Mouse (Mus musculus): ENCODE data around the gene Gm21060.
"Not testable (repeated sequence)": the region's sequence is repeated elsewhere in the genome, so short reads cannot be mapped to it uniquely, and the experiment has no call there.

The Gm21060 gene

GRCm38 (mm10) chr19:61296969-61297368, at the start of gene Gm21060:
Gene Gm21060, minus strand, starts transcription at chr19:61297069.
- no peak for DNase-seq (ENCODE audit: low spot score in 2 of 2)

DNA sequence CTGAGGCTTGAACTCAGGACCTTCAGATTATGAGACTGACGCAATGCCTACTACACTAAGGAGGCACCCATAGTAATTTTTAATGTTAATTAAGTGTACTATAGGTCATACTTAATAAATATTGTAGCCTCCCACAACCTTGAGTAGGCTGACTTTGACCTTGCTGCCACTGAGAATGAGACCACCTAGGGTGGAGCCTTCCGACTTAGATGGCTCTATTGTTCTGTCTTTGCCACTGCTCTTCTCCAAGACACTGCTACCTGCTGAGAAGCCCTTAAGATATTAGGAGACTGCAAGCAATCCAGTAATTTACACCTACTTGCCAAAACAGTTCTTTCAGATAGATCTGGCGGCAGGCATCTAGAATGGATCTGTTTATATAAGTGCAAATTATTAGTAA, 24.0 kb upstream of the Gm21060 start:
- not testable (repeated sequence) for DNase-seq (ENCODE audit: low spot score in 2 of 2)

- DNase-seq (ENCODE audit: low spot score in 2 of 2) = not testable (repeated sequence)
Measured at GRCm38 (mm10) chr19:61313185-61313584, 16.3 kb upstream of the Gm21060 start.

GRCm38 (mm10) chr19:61312400-61312799, 15.5 kb upstream of the Gm21060 start:
- DNase-seq (ENCODE audit: low spot score in 2 of 2) = not testable (repeated sequence)

DNA sequence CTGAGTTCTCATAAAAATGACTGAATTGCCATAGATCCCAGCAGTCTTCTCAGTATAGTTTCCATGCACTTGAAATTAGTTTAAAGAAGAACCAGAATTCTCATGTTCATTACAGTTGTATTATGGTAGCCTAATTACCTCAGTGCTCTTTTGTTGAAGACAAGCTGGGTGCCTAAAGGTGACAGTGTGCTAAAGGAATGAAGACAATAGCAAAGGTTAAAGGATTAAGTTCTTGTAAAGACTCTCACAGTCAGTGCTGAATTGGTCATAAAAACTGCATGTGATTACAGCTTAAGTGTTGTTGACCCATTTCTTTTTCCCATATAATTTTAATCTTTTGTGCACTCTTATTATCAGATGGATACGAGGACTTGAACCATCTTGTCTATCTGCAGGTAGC, 11.2 kb upstream of the Gm21060 start:
- not testable (repeated sequence) for DNase-seq (ENCODE audit: low spot score in 2 of 2)

- DNase-seq (ENCODE audit: low spot score in 2 of 2) = not testable (repeated sequence)
Measured at GRCm38 (mm10) chr19:61285033-61285432, 11.8 kb downstream of the Gm21060 start.

DNA sequence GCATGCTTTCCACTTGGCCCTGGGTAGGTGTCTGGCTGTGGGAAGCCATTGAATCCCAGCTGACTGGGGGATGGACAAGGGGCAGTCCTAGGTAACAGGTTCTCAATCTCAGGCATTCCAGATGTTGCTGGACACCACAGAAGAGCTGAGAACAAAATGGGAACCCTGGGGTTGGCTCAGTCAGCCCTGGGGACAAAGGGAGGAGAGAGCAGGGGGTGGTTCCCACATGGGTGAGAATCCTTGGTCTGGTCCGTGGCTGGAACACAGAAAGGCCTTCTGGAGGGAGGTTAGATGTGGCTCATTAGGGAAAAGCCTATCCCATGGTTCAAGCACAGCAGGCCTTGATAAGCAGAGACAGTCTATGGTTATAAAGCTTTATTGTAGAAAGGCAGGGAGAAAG, 13.3 kb downstream of the Gm21060 start:
- no peak for DNase-seq (ENCODE audit: low spot score in 2 of 2)

- no peak for DNase-seq (ENCODE audit: low spot score in 2 of 2)
Measured at GRCm38 (mm10) chr19:61275446-61275845, 21.4 kb downstream of the Gm21060 start.

- DNase-seq (ENCODE audit: low spot score in 2 of 2) = not testable (repeated sequence)
Measured at GRCm38 (mm10) chr19:61269141-61269540, 27.7 kb downstream of the Gm21060 start.

DNA sequence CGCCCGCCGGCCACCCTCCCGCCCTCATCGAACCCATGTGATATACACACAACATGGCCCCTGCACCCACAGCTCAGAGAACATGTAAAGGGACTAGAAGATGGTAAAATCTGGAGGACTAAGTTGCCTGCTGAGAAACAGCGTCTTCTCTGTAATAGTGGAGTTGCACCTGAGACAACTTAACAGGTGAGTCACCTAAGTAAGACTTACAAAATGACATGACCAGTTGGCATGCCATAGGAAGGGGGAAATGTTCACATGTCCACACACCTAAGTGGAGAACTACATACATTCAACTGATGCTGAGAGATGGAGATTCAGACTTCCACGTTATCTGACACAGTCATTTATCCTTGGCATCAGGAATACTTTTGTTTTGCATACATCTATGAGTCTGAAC, 29.7 kb downstream of the Gm21060 start:
- no peak for DNase-seq (ENCODE audit: low spot score in 2 of 2)

DNA sequence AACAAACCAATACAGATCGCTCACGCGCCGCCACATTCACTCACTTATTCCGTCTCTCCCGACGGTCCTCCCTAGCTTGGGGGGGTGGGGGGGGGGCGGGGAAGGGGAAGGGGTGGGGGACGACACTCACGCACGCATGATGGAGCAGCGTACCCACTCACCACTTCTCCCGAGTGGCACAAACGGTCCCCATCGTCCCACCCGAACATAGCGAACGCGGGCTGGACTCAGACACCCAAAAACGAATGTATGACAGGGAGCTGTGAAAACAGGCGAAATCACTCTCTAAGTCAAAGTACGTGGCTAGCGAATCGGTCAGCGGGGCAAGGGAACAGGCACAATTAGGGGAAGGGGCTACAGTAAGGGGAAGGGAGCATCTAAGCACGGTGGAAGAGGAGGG, 30.2 kb downstream of the Gm21060 start:
- no peak for DNase-seq (ENCODE audit: low spot score in 2 of 2)

- peak in 1 of 2 experiments; percentile 11 for DNase-seq (ENCODE audit: low spot score in 2 of 2)
Measured at GRCm38 (mm10) chr19:61266246-61266615, 30.6 kb downstream of the Gm21060 start.

- DNase-seq (ENCODE audit: low spot score in 2 of 2) = peak in 1 of 2 experiments; percentile 40
Measured at GRCm38 (mm10) chr19:61265349-61266245, 31.3 kb downstream of the Gm21060 start.

DNA sequence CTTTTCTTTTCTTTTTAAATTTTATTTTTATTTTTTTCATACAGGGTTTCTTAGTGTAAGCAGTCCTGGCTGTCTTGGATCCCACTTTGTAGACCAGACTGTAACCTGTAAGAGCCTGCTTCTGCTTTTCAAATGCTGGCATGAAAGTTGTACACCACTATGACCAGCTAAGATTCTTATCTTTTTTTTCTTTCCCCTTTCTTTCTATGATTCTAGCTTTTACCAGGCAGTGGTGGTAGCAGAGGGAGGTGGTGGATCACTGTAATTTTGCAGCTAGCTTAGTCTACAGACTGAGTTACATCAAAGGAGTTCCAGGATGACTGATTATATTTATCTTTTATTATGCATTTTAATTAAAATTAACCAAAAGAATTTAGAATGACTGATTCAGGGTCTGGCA, 31.9 kb downstream of the Gm21060 start:
- no peak for DNase-seq (ENCODE audit: low spot score in 2 of 2)

- DNase-seq (ENCODE audit: low spot score in 2 of 2) = no peak
Measured at GRCm38 (mm10) chr19:61264227-61264626, 32.6 kb downstream of the Gm21060 start.

GRCm38 (mm10) chr19:61261241-61261640, 35.6 kb downstream of the Gm21060 start:
- DNase-seq (ENCODE audit: low spot score in 2 of 2) = no peak

DNA sequence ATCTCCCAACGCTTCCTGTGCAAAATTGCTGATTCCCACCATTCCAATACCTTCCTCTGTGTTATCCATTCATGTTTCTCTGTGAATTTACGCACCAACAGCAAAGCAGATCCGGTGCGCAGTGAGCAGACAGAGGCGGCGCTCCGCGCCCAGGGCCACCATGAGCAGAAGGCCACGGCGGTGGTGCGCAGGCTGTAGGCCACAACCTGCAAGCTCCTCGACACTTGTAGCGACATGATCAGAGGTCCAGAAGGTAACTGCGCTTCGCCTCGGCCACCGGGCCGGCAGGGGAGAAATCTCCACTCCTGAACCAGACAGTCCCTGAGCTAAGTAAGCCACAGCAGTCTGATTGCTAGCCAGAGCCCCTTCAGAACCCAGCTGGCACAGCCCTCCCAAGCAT, 39.1 kb downstream of the Gm21060 start:
- no peak for DNase-seq (ENCODE audit: low spot score in 2 of 2)

- no peak for DNase-seq (ENCODE audit: low spot score in 2 of 2)
Measured at GRCm38 (mm10) chr19:61256166-61256887, 40.5 kb downstream of the Gm21060 start.

GRCm38 (mm10) chr19:61247334-61247733, 49.5 kb downstream of the Gm21060 start:
- not testable (repeated sequence) for DNase-seq (ENCODE audit: low spot score in 2 of 2)

Measured in frontal cortex, postnatal 25 days (tissue).